Mouse (Mus musculus): Measurements from ENCODE around the gene Zbtb42. TPM values are rescaled to one million over a fixed set of nuclear protein-coding genes. Genes with fewer than 3 reads are reported as not detected.

The Zbtb42 gene
- polyA plus RNA-seq, 1 experiment from 2014 or later = 9.3 TPM

DNA sequence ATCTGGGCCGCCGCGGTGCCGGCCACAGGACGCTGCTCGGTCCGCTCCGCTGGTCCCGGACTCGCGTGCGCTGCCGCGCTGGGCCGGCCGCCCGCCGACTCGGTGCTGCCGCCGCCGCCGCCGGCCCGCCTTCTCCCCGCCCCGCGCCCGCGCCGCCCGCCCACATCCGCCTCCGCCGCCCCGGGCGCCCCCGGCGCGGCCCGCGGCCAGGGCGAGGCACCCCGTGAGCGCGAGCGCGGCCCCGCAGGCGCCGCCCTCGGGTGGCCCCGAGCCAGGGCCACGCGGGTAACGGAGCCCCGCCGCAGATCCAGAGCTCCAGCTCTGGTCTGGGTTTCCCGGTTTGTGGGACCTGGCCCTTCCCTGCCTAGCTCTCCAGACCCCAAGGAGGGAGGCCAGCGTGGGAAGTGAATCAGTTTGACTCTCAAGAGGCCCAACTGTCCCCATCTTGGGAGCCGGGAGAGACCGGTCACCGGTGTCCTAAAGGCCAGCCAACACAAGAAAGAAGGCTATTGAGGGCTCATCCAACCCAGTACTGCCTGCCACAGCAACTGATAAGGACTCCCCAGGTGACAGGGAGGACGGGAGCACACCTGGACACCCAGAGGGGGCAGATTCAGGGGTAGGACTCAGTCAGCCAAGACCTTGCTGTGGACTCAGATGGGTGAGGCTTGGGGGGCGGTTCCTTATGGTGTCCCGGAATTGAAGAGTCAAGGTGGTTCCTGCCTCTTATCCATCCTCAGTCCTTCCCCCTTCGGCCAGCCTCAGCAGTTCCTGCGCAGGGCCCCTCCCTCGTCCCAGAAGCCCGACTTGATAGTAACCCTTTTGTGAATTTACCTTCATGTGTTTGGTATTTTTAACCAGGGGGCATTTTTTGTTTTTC lies 4.3 kb upstream of the Zbtb42 start, which contains the start of gene Akt1:
TSS of gene Akt1 (minus strand) at position 753 of the 880 bp plus-strand sequence.
- peak within 1 kb of the TSS; percentile 89 for H3K4me2 ChIP-seq
- H3K36me3 ChIP-seq = peaks cover 21% of the 10 kb centered on the region
- peak within 1 kb of the TSS; percentile 83 for H3K4me3 ChIP-seq (replicated peaks)
- H3K4me1 ChIP-seq = peaks cover 70% of the 10 kb centered on the region
- H3K27me3 ChIP-seq (replicated peaks) = no peaks in the 10 kb centered on the region
- WGBS = under 1% methylated on average over 70 of the region's 70 CpGs
- peak within 1 kb of the TSS; percentile 90 for H3K9ac ChIP-seq
- no peaks in the 10 kb centered on the region for H3K9me3 ChIP-seq
- peak; percentile 50 for ATAC-seq (ENCODE audit: insufficient read depth, low FRiP score, low read depth)
- peak within 1 kb of the TSS; percentile 99 for H3K27ac ChIP-seq

DNA sequence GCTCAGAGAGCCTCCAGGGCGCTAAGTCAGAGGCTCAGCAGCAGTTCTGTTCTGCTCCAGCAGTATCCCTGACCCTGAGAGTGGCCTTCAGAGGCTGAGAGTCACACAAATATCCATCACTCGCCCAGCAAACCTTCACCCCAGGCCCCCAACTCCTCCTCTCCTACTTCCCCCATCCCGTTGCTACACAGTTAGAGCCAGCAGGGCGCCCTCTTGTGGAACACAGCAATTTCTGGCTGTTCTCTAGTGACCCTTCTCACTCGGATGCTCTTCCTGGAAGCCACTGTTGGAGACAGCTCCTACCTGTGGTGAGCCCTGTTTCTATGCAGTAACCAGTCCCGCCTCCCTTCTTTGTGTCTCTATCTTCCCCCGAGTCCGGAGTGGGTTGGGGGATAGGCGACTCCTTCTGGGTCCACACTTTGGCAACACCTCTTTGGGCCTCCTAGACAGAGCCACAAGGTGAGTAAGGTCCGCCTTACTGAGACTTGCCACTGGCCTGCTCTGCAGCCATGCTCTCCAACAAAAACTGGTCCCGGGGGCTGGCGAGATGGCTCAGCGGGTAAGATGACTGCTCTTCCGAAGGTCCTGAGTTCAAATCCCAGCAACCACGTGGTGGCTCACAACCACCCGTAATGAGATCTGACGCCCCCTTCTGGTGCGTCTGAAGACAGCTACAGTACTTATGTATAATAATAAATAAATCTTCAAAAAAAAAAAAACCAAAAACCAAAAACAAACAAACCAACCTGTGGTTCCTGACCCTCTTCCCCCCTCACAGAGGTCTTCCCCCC lies 3.2 kb upstream of the Zbtb42 start:
- ATAC-seq (ENCODE audit: insufficient read depth, low FRiP score, low read depth) = peak; percentile 24
- peak overlapping the region; percentile 83 for H3K4me3 ChIP-seq (replicated peaks)
- H3K36me3 ChIP-seq = peaks cover 10% of the 10 kb centered on the region
- peaks cover 9% of the 10 kb centered on the region; the same call in 1 of the 2 replicates for H3K27me3 ChIP-seq (replicated peaks)
- peak overlapping the region; percentile 89 for H3K4me2 ChIP-seq
- WGBS = 17% methylated on average over 18 of the region's 18 CpGs
- no peaks in the 10 kb centered on the region for H3K9me3 ChIP-seq
- no peak overlapping the region for H3K9ac ChIP-seq
- peak overlapping the region; percentile 99 for H3K27ac ChIP-seq
- peaks cover 68% of the 10 kb centered on the region for H3K4me1 ChIP-seq

DNA sequence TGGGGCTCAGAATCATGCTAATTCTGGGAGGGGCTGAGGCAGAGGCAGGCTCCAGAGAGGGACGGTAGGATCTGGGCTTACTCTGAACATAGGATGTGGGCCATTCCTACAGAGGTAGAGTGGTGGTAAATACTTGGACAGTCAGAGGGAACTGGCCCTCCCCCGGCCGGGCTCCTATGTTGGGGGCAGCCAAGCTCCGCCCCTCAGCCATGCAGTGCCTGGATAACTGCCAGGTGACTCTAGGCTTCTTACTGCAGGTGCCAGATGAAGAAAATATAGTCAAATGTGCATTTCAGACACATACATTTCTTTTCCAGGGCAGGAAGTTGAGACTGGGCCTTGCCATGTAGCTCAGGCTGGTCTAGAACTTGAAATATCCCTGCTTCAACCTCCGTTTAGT lies 1.6 kb upstream of the Zbtb42 start:
- H3K27ac ChIP-seq = no peak overlapping the region
- no peaks in the 10 kb centered on the region for H3K9me3 ChIP-seq
- H3K9ac ChIP-seq = no peak overlapping the region
- H3K4me3 ChIP-seq (replicated peaks) = no peak overlapping the region
- WGBS = 49% methylated on average over 5 of the region's 5 CpGs
- no peak overlapping the region for H3K4me2 ChIP-seq
- peaks cover 52% of the 10 kb centered on the region for H3K4me1 ChIP-seq
- no peak for ATAC-seq (ENCODE audit: insufficient read depth, low FRiP score, low read depth)
- no peaks in the 10 kb centered on the region for H3K36me3 ChIP-seq
- H3K27me3 ChIP-seq (replicated peaks) = peaks cover 9% of the 10 kb centered on the region; the same call in 1 of the 2 replicates

DNA sequence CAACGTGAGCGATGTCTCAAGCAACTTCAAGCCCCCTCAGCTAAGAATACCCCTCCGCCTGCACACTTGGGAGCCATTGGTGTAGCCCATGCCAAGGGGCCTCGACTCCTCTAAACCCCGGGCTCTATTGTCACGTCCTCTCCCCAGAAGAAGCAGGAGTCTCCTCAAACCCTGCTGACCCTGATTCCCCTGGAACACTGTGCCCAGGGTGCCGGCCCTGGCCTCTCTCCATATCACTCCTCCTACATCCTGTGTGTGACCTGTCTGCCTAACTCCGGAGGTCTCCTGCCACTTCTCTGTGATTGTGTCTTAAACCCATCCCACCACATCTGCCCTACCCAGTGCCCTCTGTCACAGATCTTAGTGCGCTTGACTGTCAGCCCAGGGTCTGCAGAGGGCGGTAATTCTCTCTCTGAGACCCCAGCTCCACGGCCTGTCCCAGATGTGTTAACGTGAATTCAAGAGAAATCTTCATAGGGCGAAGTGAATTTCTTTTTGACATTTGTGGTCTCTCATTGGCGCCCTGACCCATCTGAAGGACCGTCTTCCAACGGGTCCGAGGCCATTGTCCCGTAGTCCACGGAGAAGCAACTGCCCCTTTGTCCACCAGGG lies 579 bp upstream of the Zbtb42 start:
- ATAC-seq (ENCODE audit: insufficient read depth, low FRiP score, low read depth) = no peak
- Histone ChIP-seq H3K4me2 (peak overlapping the region; percentile 92), H3K9ac (peak overlapping the region; percentile 59), H3K27ac (peak overlapping the region; percentile 96), H3K36me3 (no peaks in the 10 kb centered on the region), H3K27me3 (replicated peaks) (peaks cover 9% of the 10 kb centered on the region; the same call in 1 of the 2 replicates), H3K9me3 (no peaks in the 10 kb centered on the region), H3K4me1 (peaks cover 43% of the 10 kb centered on the region), H3K4me3 (replicated peaks) (peak overlapping the region; percentile 65)
- 26% methylated on average over 19 of the region's 19 CpGs for WGBS

DNA sequence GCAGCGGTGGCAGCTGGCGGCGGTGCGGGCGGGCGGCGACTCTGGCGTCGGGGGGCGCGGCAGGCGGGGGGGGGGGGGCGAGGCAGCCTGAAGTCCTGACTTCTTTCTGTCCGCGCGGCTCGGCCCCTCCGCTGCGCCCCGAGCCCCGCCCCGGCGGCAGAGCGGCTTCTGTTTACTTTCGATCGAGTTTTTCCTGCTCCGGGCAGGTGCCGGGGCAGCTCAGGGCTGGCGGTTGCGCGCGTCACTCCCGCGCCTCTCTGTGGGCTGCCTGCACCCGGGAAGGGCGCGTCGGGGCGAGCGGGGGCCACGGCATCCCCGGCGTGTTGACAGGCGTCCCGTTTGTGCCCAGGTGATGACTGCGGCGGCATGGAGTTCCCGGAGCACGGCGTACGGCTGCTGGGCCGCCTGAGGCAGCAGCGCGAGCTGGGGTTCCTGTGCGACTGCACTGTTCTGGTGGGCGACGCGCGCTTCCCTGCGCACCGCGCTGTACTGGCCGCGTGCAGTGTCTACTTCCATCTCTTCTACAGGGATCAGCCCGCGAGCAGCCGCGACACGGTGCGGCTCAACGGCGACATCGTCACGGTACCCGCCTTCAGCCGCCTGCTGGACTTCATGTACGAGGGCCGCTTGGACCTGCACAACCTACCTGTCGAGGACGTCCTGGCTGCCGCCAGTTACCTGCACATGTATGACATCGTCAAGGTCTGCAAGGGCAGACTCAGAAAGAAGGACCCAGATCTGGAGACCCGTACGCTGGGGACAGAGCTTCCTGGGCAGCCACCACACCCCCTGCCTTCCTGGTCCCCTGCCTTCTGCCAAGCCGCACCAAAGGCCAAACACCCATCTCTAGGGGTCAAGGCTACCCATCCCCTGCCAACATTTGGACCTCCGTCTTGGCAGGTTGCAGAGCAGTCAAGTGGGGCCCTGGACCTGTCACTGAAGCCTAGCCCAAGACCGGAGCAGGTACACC lies 684 bp downstream of the Zbtb42 start:
- Histone ChIP-seq H3K4me3 (replicated peaks) (peak overlapping the region; percentile 65), H3K4me1 (peaks cover 47% of the 10 kb centered on the region), H3K9me3 (no peaks in the 10 kb centered on the region), H3K9ac (peak overlapping the region; percentile 59), H3K27ac (peak overlapping the region; percentile 96), H3K36me3 (no peaks in the 10 kb centered on the region), H3K4me2 (peak overlapping the region; percentile 92), H3K27me3 (replicated peaks) (peaks cover 9% of the 10 kb centered on the region; the same call in 1 of the 2 replicates)
- ATAC-seq (ENCODE audit: insufficient read depth, low FRiP score, low read depth) = peak; percentile 71
- 5% methylated on average over 78 of the region's 87 CpGs for WGBS

DNA sequence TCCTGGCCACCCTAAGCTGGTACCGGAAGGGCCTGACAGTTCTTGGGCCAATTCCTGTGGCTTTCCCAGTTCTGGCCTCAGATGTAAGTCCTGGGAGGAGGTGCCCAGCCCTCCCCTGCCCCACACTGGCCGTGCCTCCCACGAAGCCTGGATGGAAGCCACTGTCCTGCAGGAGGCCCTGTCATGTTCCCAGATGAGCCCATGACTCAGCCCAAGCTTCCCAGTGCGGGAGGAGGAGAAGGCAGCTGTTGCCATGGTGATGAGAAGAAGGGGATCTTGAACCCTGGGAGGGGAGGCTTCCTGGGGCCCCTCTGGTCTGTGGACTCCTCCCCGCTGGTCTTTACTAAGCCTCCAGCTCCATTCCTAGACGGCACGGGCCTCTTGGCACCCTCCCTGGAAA lies 4.7 kb downstream of the Zbtb42 start:
- Histone ChIP-seq H3K4me2 (no peak overlapping the region), H3K4me3 (replicated peaks) (no peak overlapping the region), H3K9ac (no peak overlapping the region), H3K27me3 (replicated peaks) (peaks cover 9% of the 10 kb centered on the region; the same call in 1 of the 2 replicates), H3K36me3 (0 out of 2 replicates have a peak, but pooled peaks cover 3% of the 10 kb centered on the region), H3K4me1 (peaks cover 13% of the 10 kb centered on the region), H3K9me3 (no peaks in the 10 kb centered on the region), H3K27ac (no peak overlapping the region)
- WGBS = 54% methylated on average over 7 of the region's 7 CpGs
- no peak for ATAC-seq (ENCODE audit: insufficient read depth, low FRiP score, low read depth)

DNA sequence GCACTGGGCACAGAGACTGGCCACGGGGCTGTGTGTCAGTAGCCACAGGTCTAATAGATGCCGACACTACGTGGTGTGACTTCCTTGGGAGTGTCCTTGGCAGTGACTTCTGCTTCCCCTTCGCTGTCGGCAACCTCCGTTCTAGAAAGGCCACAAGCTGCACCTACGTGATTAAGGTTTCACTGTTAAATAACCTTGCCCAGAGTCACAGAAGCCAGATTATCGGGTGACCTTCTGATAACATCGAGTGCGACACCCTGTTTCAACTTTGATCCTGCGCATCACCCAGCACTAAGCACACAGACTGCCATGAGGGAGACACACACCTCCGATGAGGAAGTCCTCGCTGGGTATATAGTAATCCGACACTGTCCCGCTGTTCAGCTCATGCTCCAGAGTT lies 9.8 kb downstream of the Zbtb42 start:
- Histone ChIP-seq H3K4me2 (no peak overlapping the region), H3K27ac (no peak overlapping the region), H3K27me3 (replicated peaks) (no peaks in the 10 kb centered on the region), H3K9ac (no peak overlapping the region), H3K9me3 (no peaks in the 10 kb centered on the region), H3K4me1 (peaks cover 13% of the 10 kb centered on the region), H3K36me3 (0 out of 2 replicates have a peak, but pooled peaks cover 3% of the 10 kb centered on the region), H3K4me3 (replicated peaks) (no peak overlapping the region)
- WGBS = 43% methylated on average over 15 of the region's 15 CpGs
- no peak for ATAC-seq (ENCODE audit: insufficient read depth, low FRiP score, low read depth)

DNA sequence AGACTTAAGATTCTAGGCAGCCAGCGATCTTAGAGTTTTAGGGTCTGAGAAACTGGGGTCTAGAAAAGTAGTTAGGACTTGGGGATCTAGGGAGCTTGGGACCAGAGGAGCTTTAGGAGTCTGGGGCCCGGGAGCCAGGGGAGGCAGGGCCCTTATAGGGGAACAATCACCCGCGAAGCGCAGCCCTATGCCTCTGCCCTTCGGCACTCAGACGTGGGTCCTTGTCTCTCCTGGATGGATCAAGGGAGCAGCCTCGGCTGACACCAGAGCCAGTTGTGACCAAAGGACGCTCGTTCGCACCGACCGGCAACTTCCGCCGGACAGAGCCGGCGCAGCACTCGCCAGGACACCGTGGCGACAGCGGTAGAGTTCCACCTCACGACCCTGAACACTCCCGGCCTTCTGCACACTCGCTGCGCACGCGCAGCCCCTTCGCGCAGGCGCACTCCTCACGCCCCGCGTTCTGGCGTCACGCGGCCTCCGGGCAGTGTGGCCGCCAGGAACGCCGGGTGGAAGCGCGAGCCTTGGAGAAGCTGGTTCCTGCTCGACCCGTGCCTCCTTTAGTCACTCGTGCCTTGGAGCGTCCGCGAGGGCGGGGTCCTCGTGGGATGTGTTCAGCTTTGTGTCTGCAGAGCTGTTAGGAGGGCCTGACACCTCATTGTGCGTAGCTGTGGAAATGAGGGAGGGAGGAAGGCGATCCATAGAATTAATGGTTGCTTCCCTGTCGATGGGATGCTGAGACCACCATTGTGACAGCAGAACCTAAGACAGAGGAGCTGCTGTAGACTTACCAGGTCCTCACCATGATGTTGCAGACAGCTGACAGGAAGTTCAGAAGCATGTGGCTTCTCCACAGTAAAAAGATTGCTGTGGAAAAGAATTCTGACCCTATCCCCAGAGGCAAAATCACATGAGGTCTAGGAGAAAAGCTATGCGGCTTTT lies 14.8 kb downstream of the Zbtb42 start:
- Histone ChIP-seq H3K4me1 (peaks cover 13% of the 10 kb centered on the region), H3K36me3 (no peaks in the 10 kb centered on the region), H3K4me3 (replicated peaks) (peak overlapping the region; percentile 82), H3K9ac (peak overlapping the region; percentile 93), H3K27me3 (replicated peaks) (0 out of 2 replicates have a peak, but pooled peaks cover 3% of the 10 kb centered on the region), H3K9me3 (no peaks in the 10 kb centered on the region), H3K27ac (peak overlapping the region; percentile 79), H3K4me2 (peak overlapping the region; percentile 89)
- WGBS = 2% methylated on average over 54 of the region's 54 CpGs
- ATAC-seq (ENCODE audit: insufficient read depth, low FRiP score, low read depth) = peak; percentile 95

DNA sequence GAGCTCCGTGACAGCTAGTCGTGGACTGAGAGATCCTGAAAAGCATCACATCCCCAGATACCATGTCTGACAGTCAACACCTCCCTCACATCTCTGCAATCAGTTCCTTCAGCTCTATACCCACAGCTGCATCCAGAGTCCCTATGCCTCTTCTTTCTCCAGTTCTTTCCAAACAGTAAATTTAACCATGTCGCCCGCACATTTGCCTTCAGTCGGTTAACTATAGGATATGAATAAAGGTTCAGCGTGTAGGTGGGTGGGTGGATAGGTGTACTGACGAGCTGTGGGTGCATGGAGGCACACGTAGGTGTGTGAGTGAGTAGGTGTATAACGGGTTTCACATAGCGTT lies 15.5 kb downstream of the Zbtb42 start:
- peak overlapping the region; percentile 79; the same call in 1 of the 2 replicates for H3K27ac ChIP-seq
- 0 out of 2 replicates have a peak, but pooled peaks cover 3% of the 10 kb centered on the region for H3K27me3 ChIP-seq (replicated peaks)
- H3K4me1 ChIP-seq = peaks cover 13% of the 10 kb centered on the region
- no peaks in the 10 kb centered on the region for H3K36me3 ChIP-seq
- H3K9ac ChIP-seq = peak overlapping the region; percentile 93; the same call in 1 of the 2 replicates
- ATAC-seq (ENCODE audit: insufficient read depth, low FRiP score, low read depth) = no peak
- H3K4me2 ChIP-seq = peak overlapping the region; percentile 89
- WGBS = 83% methylated on average over 10 of the region's 10 CpGs
- peak overlapping the region; percentile 82; the same call in 1 of the 2 replicates for H3K4me3 ChIP-seq (replicated peaks)
- H3K9me3 ChIP-seq = no peaks in the 10 kb centered on the region

All from stomach, embryonic 15.5 days (tissue).